Mouse (Mus musculus) liver, embryonic 15.5 days (tissue): ENCODE measurements around the gene Mettl7a3. TPM values are rescaled to one million over a fixed set of nuclear protein-coding genes. Genes with fewer than 3 reads are reported as not detected.
A peak's percentile ranks its signal among the peaks of the same experiment; 100 is the strongest.
"Not testable (repeated sequence)": the region's sequence is repeated elsewhere in the genome, so short reads cannot be mapped to it uniquely, and the experiment has no call there.

Experiments
- ATAC-seq: fragments of 200-750 bp; cut with Nextera tagmentation; 2 replicates; pipeline ENCODE4 v1.8.0; 2017; ENCODE audit warnings: moderate number of reproducible peaks, mild to moderate bottlenecking, moderate library complexity; ENCODE audit not compliant: insufficient read depth
- H3K27ac ChIP-seq: fragments of 300-500 bp; sonication (generic); replicated peaks from 2 replicates; pipeline ENCODE4 v1.5.1; 2015; ENCODE audit warnings: mild to moderate bottlenecking, inconsistent platforms
- H3K27me3 ChIP-seq: fragments of 300-500 bp; sonication (generic); 2 replicates; pipeline ENCODE4 v1.6.1; 2015; ENCODE audit warnings: mild to moderate bottlenecking, inconsistent platforms
- H3K36me3 ChIP-seq: fragments of 300-500 bp; sonication (generic); replicated peaks from 2 replicates; pipeline ENCODE4 v1.6.1; 2015; ENCODE audit warnings: moderate library complexity, mild to moderate bottlenecking, inconsistent platforms
- H3K4me1 ChIP-seq: fragments of 300-500 bp; sonication (generic); replicated peaks from 2 replicates; pipeline ENCODE4 v1.6.1; 2015; ENCODE audit warnings: inconsistent platforms
- H3K4me2 ChIP-seq: fragments of 300-500 bp; sonication (generic); 2 replicates; pipeline ENCODE4 v1.6.1; 2015; ENCODE audit warnings: moderate library complexity, mild to moderate bottlenecking, inconsistent platforms
- H3K4me3 ChIP-seq: fragments of 300-500 bp; sonication (generic); replicated peaks from 2 replicates; pipeline ENCODE4 v1.5.1; 2015; ENCODE audit warnings: mild to moderate bottlenecking, inconsistent platforms
- H3K9ac ChIP-seq: fragments of 300-500 bp; sonication (generic); 2 replicates; pipeline ENCODE4 v1.6.1; 2015; ENCODE audit warnings: moderate library complexity, mild to moderate bottlenecking, inconsistent platforms
- H3K9me3 ChIP-seq: fragments of 300-500 bp; sonication (generic); replicated peaks from 2 replicates; pipeline ENCODE4 v1.6.1; 2016; ENCODE audit warnings: inconsistent platforms
- whole genome bisulfite sequencing: fragments of 180-500 bp; shearing (Covaris S2); methylation state at CpG from one replicate; pipeline ENCODE4 v1.1.7; 2015; ENCODE audit warnings: mixed read lengths; ENCODE audit not compliant: insufficient replicate concordance; 5-methylcytosine and 5-hydroxymethylcytosine counted together
- polyA plus RNA-seq: library from polyadenylated mRNA; unstranded; fragments of >200 nt; fragmentation: Nextera tagmentation; extraction: Ambion mirVana; gene quantifications from 2 replicates; pipeline ENCODE4 v1.2.1, GENCODE M21; 2015

The Mettl7a3 gene
- not detected in 2 replicates for polyA plus RNA-seq

DNA sequence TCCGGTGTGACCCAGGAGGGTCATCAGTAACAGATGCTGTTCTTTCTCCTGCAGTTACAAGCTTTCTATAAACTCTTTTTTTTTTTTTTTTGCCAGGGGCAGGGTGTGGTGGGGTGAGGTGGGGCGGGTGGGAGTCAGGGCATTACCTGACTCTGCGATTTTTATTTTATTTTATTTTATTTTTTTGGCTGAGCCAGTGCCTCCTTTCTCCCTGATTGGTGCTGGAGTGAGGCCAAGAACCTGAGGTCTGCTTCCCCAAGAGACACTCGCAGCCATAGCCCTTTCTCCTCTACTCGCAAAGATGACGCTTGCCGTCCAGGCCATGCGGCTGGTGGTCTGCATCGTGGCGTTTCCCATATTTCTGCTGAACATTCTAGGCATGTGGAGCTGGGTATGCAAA lies at the start of gene Mettl7a3:
TSS of gene Mettl7a3 (plus strand) at position 301 of the 400 bp plus-strand sequence.
- 76% methylated on average over 10 of the region's 10 CpGs for WGBS
- Histone ChIP-seq H3K27me3 (no peaks in the 10 kb centered on the region), H3K4me2 (no peak within 1 kb of the TSS), H3K9ac (no peak within 1 kb of the TSS), H3K4me3 (no peak within 1 kb of the TSS), H3K9me3 (no peaks in the 10 kb centered on the region), H3K4me1 (no peaks in the 10 kb centered on the region), H3K27ac (no peak within 1 kb of the TSS), H3K36me3 (no peaks in the 10 kb centered on the region)
- no peak for ATAC-seq

DNA sequence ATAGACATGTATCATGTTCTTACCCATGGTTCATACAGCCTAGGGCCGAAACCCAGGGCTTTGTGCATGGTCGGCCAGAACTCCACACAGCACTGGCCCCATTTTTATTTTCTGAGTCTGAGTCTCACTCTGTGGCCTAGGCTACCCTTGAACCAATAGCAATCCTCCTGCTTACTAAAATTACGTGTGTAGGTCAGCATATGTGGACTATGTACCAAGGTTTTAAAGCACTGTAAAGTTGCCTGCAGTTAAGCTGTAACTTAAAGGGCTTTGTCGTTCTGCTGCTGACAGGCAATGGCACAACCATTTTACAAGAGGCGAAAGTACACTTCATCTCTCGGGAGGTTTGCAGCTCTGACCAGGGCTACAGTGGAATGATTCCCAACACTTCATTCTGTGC lies 45.7 kb upstream of the Mettl7a3 start:
- Histone ChIP-seq H3K27ac (no peak overlapping the region), H3K4me3 (no peak overlapping the region), H3K4me2 (no peak overlapping the region), H3K9ac (no peak overlapping the region), H3K36me3 (no peaks in the 10 kb centered on the region), H3K27me3 (no peaks in the 10 kb centered on the region), H3K4me1 (no peaks in the 10 kb centered on the region), H3K9me3 (no peaks in the 10 kb centered on the region)
- no peak for ATAC-seq
- WGBS, result 70% methylated on average over 6 of the region's 6 CpGs

DNA sequence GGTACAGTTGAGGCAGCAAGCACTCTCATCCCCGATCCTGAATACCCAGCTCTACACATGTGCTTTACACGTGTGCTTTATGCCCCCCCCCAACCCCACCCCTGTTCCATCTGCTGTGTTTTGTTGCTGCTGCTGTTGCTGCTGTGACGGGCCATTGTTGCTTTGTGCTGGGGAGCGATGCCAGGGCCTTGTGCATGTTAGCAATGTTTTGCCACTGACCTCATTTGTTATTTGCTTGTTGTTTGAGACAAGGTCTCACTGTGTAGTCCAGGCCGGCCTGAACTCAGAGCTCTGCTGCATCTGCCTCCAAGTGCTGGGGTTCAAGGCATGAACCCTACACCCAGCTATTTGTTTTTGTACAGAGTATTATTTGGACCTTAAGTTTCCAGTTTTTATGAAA lies 43.9 kb upstream of the Mettl7a3 start:
- no peaks in the 10 kb centered on the region for H3K36me3 ChIP-seq
- no peaks in the 10 kb centered on the region for H3K27me3 ChIP-seq
- no peak overlapping the region for H3K27ac ChIP-seq
- no peaks in the 10 kb centered on the region for H3K9me3 ChIP-seq
- 76% methylated on average over 5 of the region's 5 CpGs for WGBS
- no peak overlapping the region for H3K4me2 ChIP-seq
- H3K9ac ChIP-seq, result no peak overlapping the region
- no peaks in the 10 kb centered on the region for H3K4me1 ChIP-seq
- H3K4me3 ChIP-seq, result no peak overlapping the region
- ATAC-seq, result no peak

DNA sequence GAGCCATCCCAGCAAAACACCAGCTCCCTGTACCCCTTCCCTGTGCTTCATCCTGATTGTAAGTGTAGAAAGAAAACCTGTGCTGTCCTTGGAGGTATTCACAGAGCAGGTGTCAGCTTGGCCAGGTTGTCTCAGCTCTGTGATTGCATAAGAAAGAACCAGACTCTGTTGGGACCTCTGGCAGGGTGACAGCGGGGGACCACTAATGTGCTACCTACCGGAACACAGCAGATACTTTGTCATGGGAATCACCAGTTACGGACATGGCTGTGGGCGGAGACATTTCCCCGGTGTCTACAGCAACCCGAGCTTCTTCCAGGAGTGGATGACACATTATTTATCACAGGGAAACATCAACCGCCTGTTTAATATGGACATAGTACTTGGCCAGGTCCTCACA lies 42.4 kb upstream of the Mettl7a3 start:
- H3K4me1 ChIP-seq, result no peaks in the 10 kb centered on the region
- no peak overlapping the region for H3K4me3 ChIP-seq
- H3K9me3 ChIP-seq, result no peaks in the 10 kb centered on the region
- H3K36me3 ChIP-seq, result no peaks in the 10 kb centered on the region
- no peak overlapping the region for H3K4me2 ChIP-seq
- no peak overlapping the region for H3K9ac ChIP-seq
- no peaks in the 10 kb centered on the region for H3K27me3 ChIP-seq
- WGBS, result 67% methylated on average over 7 of the region's 7 CpGs
- no peak for ATAC-seq
- H3K27ac ChIP-seq, result no peak overlapping the region

DNA sequence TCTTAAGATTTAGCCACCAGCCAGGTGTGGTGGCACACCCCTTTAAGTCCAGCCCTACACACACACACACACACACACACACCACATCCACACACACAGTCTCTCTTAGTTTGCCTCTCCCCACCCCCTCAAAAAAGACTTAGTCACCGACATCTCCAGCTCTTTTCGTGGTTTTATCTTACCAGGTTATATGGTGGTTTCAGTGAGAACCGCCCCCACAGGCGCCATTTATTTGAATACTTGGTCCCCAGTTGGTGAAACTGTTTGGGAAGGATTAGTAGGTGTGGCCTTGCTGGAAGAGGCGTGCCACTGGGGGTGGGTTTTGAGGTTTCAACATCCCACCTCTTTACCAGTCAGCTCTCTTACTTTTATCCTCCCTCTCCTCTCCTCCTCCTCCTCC lies 36.9 kb upstream of the Mettl7a3 start:
- WGBS, result 49% methylated on average over 5 of the region's 5 CpGs
- ATAC-seq, result no peak
- Histone ChIP-seq H3K4me1 (peaks cover 12% of the 10 kb centered on the region), H3K4me3 (no peak overlapping the region), H3K4me2 (no peak overlapping the region), H3K27me3 (no peaks in the 10 kb centered on the region), H3K27ac (no peak overlapping the region), H3K36me3 (no peaks in the 10 kb centered on the region), H3K9ac (no peak overlapping the region), H3K9me3 (no peaks in the 10 kb centered on the region)

DNA sequence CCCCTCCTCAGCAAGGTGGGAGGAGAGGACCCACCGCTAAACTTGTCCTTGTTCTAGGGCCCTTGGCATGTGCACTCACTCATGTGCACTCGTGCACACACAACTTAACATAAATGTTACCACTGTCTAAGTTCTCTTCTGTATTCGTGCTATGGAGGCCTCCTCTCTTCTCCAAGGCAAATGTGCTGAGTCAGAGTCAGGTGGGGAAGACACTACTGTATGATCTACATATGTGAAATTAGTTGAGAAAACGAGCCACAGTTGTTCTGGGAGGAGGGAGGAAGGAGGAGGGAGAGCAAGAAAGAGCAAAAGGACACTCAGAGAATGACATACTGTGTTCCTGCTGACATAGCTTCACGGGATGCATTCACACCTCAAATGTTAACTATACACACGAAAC lies 34.2 kb upstream of the Mettl7a3 start:
- Histone ChIP-seq H3K9ac (no peak overlapping the region), H3K27ac (no peak overlapping the region), H3K36me3 (no peaks in the 10 kb centered on the region), H3K4me2 (no peak overlapping the region), H3K4me1 (peaks cover 31% of the 10 kb centered on the region), H3K27me3 (no peaks in the 10 kb centered on the region), H3K4me3 (no peak overlapping the region), H3K9me3 (no peaks in the 10 kb centered on the region)
- 44% methylated on average over 6 of the region's 6 CpGs for WGBS
- no peak for ATAC-seq

DNA sequence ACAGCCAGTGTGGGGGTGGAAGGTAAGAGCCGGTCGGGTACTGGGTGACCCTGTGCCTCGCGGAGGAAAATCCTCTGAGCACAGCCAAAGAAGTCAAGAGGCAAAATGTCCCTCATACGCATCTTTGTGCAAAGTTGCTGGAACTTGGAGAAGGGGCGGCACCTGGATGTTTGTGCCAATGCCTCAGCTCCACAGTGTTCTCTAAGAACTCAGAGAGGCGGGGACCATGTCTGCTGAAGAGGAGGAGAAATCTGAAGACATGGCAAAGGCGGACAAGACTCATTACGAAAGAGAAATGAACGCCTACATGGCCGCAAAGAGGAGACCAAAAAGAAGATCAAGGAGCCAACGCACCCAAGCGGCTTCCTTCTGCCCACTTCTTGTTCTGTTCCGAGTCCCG lies 33.2 kb upstream of the Mettl7a3 start:
- Histone ChIP-seq H3K4me1 (peaks cover 41% of the 10 kb centered on the region), H3K9me3 (no peaks in the 10 kb centered on the region), H3K9ac (no peak overlapping the region), H3K4me2 (no peak overlapping the region), H3K36me3 (no peaks in the 10 kb centered on the region), H3K27me3 (no peaks in the 10 kb centered on the region), H3K27ac (no peak overlapping the region), H3K4me3 (no peak overlapping the region)
- WGBS, result 80% methylated on average over 15 of the region's 15 CpGs
- no peak for ATAC-seq

DNA sequence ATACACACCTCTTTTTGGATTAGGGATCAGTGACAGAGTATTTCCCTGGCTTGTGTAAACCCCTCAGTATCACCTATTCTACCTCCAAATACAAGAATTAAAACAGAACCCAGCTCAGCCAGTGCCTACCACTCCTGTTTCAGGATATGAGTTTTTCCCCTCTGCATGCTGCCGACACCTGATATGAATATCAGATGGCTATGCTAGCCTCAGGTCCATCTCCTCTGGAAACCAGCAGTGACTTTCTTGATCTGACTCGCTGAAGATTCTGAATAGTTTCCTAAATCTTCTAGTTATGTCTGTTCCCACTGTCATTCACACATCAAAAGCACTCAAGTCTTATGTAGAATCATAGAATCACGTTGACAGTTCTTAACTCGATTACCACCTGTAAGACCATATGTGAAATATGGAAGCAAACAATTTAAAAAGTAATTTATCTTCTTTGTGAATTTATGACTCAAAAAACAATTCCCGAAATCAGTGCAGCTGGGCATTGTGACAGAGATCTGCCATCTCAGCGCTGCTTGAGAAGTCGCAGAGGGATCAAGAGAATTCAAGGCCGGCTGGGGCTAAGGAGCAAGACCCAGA lies 31.2 kb upstream of the Mettl7a3 start:
- Histone ChIP-seq H3K4me2 (peak overlapping the region; percentile 85), H3K36me3 (no peaks in the 10 kb centered on the region), H3K4me3 (peak overlapping the region; percentile 70), H3K9ac (peak overlapping the region; percentile 64; the same call in 1 of the 2 replicates), H3K4me1 (peaks cover 45% of the 10 kb centered on the region), H3K27me3 (no peaks in the 10 kb centered on the region), H3K27ac (peak overlapping the region; percentile 96), H3K9me3 (no peaks in the 10 kb centered on the region)
- 36% methylated on average over 8 of the region's 8 CpGs for WGBS
- no peak for ATAC-seq

DNA sequence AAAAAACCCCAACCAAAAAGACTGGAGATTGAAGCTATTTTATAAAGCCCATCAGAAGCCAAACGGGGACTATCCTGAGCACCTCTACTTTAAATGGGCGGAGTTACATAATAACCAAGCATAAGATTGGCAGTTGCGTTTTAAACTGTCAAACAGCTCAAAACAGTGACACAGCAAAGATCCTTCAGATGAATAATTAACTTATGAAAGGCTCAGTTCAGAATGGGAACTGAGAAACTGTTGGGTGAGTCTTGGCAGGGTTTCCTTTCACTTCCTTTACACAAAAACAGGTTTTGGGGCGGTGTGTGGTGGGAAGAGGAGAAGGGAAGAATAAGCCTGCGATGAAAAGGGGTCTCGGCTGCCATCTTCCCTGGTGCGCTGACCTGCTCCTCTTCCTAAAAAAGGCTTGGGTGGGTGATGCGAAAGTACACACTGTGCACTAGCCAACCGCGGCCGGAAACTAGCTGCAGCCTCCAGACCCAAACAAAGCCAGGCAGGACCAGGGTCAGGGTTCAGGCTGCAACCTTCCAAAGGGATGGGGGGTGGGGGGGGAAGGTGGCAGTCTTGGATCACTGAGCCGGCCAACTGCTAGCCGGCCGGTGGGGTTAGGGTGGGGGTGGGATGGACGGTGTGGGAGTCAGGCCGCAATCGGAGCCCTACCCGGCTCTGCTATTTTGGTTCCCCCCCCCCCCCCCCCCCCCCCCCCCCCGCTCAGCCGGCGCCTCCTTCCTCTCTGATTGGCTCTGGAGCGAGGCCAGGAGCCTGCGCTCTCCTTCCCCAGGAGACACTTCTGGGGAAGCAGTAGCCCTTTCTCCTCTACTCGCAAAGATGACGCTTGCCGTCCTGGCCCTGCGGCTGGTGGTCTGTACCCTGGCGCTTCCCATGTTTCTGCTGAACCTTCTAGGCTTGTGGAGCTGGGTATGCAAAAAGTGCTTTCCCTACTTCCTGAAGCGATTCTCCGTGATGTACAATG lies 30.4 kb upstream of the Mettl7a3 start, which contains the start of gene Mettl7a1:
TSS of gene Mettl7a1 (plus strand) at position 122 of the 973 bp plus-strand sequence.
- H3K36me3 ChIP-seq, result no peaks in the 10 kb centered on the region
- peak within 1 kb of the TSS; percentile 85 for H3K4me2 ChIP-seq
- H3K27me3 ChIP-seq, result no peaks in the 10 kb centered on the region
- no peaks in the 10 kb centered on the region for H3K9me3 ChIP-seq
- peak; percentile 78 for ATAC-seq
- H3K27ac ChIP-seq, result peak within 1 kb of the TSS; percentile 96
- H3K4me1 ChIP-seq, result peaks cover 45% of the 10 kb centered on the region
- H3K4me3 ChIP-seq, result peak within 1 kb of the TSS; percentile 70
- under 1% methylated on average over 24 of the region's 30 CpGs for WGBS
- H3K9ac ChIP-seq, result peak within 1 kb of the TSS; percentile 64

DNA sequence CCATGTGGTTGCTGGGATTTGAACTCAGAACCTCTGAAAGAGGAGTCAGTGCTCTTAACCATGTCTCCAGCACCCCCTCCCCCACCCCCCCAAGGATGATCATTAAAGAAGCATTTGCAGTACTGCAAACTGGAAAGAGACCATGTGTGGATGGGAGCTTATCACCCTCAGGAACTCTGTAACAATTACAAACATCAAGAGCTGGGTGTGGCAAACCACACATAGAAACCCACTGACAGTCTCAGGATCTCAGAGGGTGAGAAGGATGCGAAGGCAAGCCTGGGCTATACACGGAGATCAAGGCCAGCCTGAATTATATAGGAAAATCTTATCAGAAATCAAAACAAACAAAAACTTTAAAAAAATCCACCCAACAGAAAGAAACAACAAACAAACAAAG lies 28.5 kb upstream of the Mettl7a3 start:
- H3K9ac ChIP-seq, result no peak overlapping the region
- 32% methylated on average over 2 of the region's 2 CpGs for WGBS
- no peaks in the 10 kb centered on the region for H3K27me3 ChIP-seq
- peak overlapping the region; percentile 70 for H3K4me3 ChIP-seq
- no peak for ATAC-seq
- no peaks in the 10 kb centered on the region for H3K36me3 ChIP-seq
- H3K27ac ChIP-seq, result 0 out of 2 replicates have a peak overlapping the region, but pooled peaks have one; percentile 96
- H3K4me2 ChIP-seq, result peak overlapping the region; percentile 85
- H3K4me1 ChIP-seq, result peaks cover 34% of the 10 kb centered on the region
- no peaks in the 10 kb centered on the region for H3K9me3 ChIP-seq

DNA sequence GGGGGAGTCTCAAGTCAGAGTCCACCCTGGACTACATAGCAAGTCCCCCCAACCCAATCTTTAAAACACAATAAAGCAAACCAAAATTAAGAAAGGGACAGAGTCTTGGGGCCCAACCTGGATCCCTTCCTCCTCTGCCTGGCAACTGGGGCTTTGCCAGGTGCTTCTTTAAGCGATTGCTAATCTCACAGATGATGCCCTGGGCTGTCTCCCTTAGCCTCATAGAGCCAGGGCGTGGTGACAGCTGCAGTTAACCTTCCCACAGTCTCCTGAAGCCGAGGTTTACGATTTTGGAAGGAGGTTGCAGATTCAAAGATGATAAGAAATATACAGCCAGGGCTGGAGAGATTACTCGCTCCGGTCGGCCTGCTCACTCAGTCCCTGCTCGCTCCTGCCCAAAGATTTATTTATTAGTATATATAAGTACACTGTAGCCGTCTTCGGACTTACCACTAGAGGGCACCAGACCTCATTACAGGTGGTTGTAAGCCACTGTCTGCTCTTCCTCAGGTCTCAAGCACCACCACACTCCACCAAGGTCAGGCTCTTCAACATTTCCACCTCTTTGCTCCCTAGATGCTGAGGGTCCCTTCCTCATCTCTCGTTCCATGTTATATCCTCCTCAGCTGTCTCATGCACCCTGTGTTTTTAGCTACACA lies 27.2 kb upstream of the Mettl7a3 start:
- H3K9ac ChIP-seq, H3K36me3 ChIP-seq, H3K4me3 ChIP-seq, H3K9me3 ChIP-seq, H3K27ac ChIP-seq, H3K27me3 ChIP-seq: not testable (repeated sequence)
- Histone ChIP-seq H3K4me2 (peak overlapping the region; percentile 23; the same call in 1 of the 2 replicates), H3K4me1 (peaks cover 44% of the 10 kb centered on the region)
- 17% methylated on average over 11 of the region's 11 CpGs for WGBS
- peak; percentile 49 for ATAC-seq
